Mouse (Mus musculus) stomach, embryonic 15.5 days (tissue): ENCODE measurements around the gene Was. TPM values are rescaled to one million over a fixed set of nuclear protein-coding genes. Genes with fewer than 3 reads are reported as not detected.
A peak's percentile ranks its signal among the peaks of the same experiment; 100 is the strongest.
"Not testable (repeated sequence)": the region's sequence is repeated elsewhere in the genome, so short reads cannot be mapped to it uniquely, and the experiment has no call there.

Experiments
- ATAC-seq: fragments of 200-750 bp; cut with Nextera tagmentation; 2 replicates; pipeline ENCODE4 v1.8.0; 2017; ENCODE audit warnings: low read depth, moderate number of reproducible peaks, moderate TSS enrichment; ENCODE audit not compliant: insufficient read depth, low FRiP score
- H3K27ac ChIP-seq: fragments of 300-500 bp; sonication (generic); 2 replicates; pipeline ENCODE4 v1.5.1; 2015; ENCODE audit warnings: mild to moderate bottlenecking, inconsistent platforms
- H3K27me3 ChIP-seq: fragments of 300-500 bp; sonication (generic); replicated peaks from 2 replicates; pipeline ENCODE4 v1.6.1; 2015; ENCODE audit warnings: inconsistent platforms
- H3K36me3 ChIP-seq: fragments of 300-500 bp; sonication (generic); 2 replicates; pipeline ENCODE4 v1.6.1; 2015; ENCODE audit warnings: inconsistent platforms
- H3K4me1 ChIP-seq: fragments of 300-500 bp; sonication (generic); 2 replicates; pipeline ENCODE4 v1.6.1; 2015; ENCODE audit warnings: inconsistent platforms
- H3K4me2 ChIP-seq: fragments of 300-500 bp; sonication (generic); 2 replicates; pipeline ENCODE4 v1.6.1; 2015; ENCODE audit warnings: mild to moderate bottlenecking, inconsistent platforms
- H3K4me3 ChIP-seq: fragments of 300-500 bp; sonication (generic); replicated peaks from 2 replicates; pipeline ENCODE4 v1.5.1; 2015; ENCODE audit warnings: inconsistent platforms
- H3K9ac ChIP-seq: fragments of 300-500 bp; sonication (generic); 2 replicates; pipeline ENCODE4 v1.6.1; 2015; ENCODE audit warnings: inconsistent platforms
- H3K9me3 ChIP-seq: fragments of 300-500 bp; sonication (generic); 2 replicates; pipeline ENCODE4 v1.6.1; 2016; ENCODE audit warnings: inconsistent platforms
- WGBS: fragments of 180-500 bp; shearing (Covaris S2); methylation state at CpG from one replicate; pipeline ENCODE4 v1.1.7; 2015; 5-methylcytosine and 5-hydroxymethylcytosine counted together
- polyA plus RNA-seq: library from polyadenylated mRNA; unstranded; fragments of >200 nt; fragmentation: Nextera tagmentation; extraction: Ambion mirVana; gene quantifications from 2 replicates; pipeline ENCODE4 v1.2.1, GENCODE M21; 2015

Gene Was
- polyA plus RNA-seq, 1 experiment from 2014 or later = 1.2 TPM

DNA sequence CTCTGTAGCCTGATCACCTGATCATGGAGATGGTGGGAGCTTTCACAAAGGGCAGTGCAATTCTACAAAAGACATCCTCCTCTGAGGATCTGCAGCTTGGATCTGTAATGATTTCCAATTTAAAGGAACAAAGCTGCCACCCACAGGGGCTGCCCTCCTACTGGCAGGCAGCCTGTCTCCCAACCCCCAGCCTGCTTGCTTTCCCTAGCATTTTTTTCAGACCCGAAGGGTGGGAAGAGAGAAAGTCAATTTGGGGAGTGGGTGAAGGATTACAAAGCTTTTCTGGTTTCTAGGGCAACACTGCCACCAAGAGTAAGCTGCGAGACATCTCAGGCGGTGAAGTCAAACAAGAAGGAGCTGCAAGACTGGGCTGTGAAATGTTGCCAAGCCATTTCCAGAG lies 10.7 kb upstream of the Was start:
- Histone ChIP-seq H3K4me1 (no peaks in the 10 kb centered on the region), H3K4me3 (no peak overlapping the region), H3K27me3 (no peaks in the 10 kb centered on the region), H3K27ac (no peak overlapping the region; the same call in 1 of the 2 replicates), H3K4me2 (no peak overlapping the region), H3K36me3 (no peaks in the 10 kb centered on the region), H3K9ac (no peak overlapping the region), H3K9me3 (no peaks in the 10 kb centered on the region)
- no peak for ATAC-seq
- WGBS = 26% methylated on average over 3 of the region's 3 CpGs

DNA sequence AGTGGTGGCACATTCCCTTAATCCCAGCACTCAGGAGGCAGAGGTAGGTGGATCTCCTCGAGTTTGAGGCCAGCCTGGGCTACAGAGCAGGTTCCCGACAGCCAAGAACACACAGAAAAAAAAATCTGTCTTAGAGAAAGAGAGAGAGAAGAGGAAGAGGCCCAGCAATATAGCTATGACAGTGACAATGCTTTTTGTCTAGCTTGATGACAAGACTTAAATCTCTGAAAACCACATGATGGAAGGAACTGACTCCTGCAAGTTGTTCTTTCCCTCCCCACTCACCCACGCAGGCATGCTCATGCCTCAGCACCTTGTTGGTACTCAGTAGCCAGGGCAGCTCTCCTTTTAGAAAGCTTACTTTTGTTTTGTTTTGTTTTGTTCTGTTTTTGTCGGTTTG lies 9.1 kb upstream of the Was start:
- H3K27me3 ChIP-seq = no peaks in the 10 kb centered on the region

DNA sequence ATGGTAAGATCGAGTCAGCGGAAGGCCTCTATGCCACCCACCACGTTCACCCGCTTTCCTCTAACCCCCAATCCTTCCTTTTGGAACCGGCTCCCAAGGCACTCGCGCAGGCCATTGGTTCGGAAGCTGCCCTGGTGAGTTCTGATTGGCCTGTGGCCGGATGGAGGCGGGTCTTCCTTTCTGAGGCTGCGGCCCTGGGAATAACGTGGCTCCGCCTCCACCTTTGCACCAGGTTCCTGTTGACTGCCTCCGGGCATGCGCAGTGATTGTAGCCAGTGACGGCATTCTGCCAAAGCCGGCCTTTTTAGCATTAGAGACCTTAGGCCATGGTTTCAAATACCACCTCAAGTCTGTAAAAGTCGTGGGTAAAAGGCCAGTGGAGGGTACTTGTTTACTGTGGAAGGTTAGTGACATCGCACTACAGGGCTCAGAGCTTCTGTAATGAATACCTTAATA lies 6.5 kb upstream of the Was start:
- peak; percentile 97 for ATAC-seq
- no peak overlapping the region for H3K9ac ChIP-seq
- H3K4me1 ChIP-seq = no peaks in the 10 kb centered on the region
- WGBS = 17% methylated on average over 19 of the region's 19 CpGs
- H3K4me2 ChIP-seq = peak overlapping the region; percentile 42
- H3K4me3 ChIP-seq = peak overlapping the region; percentile 21; the same call in 1 of the 2 replicates
- H3K27ac ChIP-seq = no peak overlapping the region
- H3K36me3 ChIP-seq = no peaks in the 10 kb centered on the region
- no peaks in the 10 kb centered on the region for H3K27me3 ChIP-seq
- H3K9me3 ChIP-seq = no peaks in the 10 kb centered on the region

More for the DNA sequence above, 9.1 kb upstream of the Was start:
- Histone ChIP-seq H3K4me3 (no peak overlapping the region), H3K9ac (no peak overlapping the region), H3K9me3 (no peaks in the 10 kb centered on the region), H3K36me3 (no peaks in the 10 kb centered on the region), H3K4me1 (no peaks in the 10 kb centered on the region), H3K4me2 (no peak overlapping the region), H3K27ac (no peak overlapping the region)
- ATAC-seq = no peak
- 43% methylated on average over 4 of the region's 4 CpGs for WGBS

DNA sequence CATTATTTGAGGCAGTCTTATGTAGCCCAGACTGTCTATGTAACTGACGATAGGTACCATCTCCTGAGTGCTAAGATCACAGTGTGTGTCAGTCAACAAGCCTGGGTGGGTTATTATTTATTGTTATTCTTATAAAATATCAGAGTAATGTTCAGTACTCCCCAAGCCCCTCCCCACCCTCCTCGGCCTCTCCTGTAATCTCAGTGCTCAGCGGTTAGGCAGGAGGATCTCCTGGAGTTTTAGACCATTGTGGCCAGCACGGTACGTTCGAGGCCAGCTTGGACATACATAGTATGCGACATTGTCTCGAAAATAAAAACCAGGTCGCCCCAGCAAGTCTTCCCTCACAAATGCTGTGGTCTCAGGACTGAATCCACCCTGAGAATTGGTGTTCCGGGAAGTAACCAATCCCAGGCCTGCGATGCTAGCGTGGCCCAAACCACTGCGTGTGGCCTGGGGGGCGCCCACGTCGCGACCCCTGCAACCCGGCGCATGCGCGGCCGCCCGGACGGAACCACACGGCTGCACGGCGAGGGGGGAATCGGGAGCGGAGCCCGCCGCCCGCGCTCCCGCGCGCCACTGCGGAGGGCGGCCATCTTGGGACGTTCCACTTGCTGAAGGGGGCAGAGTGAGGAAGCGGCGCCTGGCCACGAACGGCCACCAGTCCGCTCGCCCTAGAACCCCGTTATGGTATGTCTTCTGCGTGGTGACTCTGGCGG lies 5.9 kb upstream of the Was start:
- H3K27ac ChIP-seq, H3K9me3 ChIP-seq, H3K4me1 ChIP-seq, H3K9ac ChIP-seq, H3K27me3 ChIP-seq, H3K36me3 ChIP-seq: not testable (repeated sequence)
- peak overlapping the region; percentile 36; the same call in 1 of the 2 replicates for H3K4me2 ChIP-seq
- peak; percentile 91 for ATAC-seq
- WGBS = 13% methylated on average over 28 of the region's 48 CpGs
- peak overlapping the region; percentile 32 for H3K4me3 ChIP-seq

DNA sequence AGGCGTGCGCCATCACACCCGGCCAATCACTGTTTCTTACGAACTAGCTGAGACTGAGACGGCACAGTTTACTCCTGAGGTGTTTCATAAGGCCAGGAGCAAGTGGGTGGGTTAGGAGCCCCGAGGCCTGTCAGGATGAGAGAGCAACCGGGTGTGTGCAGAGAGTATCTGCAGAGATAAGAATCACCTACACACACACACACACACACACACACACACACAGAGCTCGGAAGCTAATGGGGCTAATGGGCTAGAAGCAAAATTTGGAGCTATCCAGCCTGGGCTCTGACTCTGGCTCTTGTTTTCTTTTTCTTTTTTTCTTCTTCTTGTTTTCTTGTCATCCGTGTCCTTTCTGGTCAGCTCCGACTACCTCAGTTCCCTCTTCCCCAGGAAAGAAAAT lies 5.2 kb upstream of the Was start:
- 70% methylated on average over 10 of the region's 10 CpGs for WGBS
- ATAC-seq = no peak
- Histone ChIP-seq H3K4me1 (no peaks in the 10 kb centered on the region), H3K9me3 (no peaks in the 10 kb centered on the region), H3K4me3 (0 out of 2 replicates have a peak overlapping the region, but pooled peaks have one; percentile 32), H3K9ac (no peak overlapping the region), H3K4me2 (peak overlapping the region; percentile 36), H3K27me3 (no peaks in the 10 kb centered on the region), H3K27ac (no peak overlapping the region), H3K36me3 (no peaks in the 10 kb centered on the region)

DNA sequence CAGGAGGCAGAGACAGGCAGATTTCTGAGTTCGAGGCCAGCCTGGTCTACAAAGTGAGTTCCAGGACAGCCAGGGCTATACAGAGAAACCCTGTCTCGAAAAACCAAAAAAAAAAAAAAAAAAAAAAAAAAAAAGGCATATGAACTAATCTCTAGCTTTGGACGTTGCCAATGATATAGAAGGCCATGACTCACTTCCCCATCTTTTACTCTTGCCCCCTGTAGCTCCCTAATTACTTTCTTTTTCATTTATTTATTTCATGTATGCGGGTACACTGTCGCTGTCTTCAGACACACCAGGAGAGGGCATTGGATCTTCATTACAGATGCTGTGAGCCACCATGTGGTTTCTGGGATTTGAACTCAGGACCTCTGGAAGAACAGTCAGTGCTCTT lies 653 bp upstream of the Was start:
- H3K9me3 ChIP-seq, H3K27me3 ChIP-seq, ATAC-seq, H3K4me3 ChIP-seq, H3K9ac ChIP-seq, H3K4me2 ChIP-seq, H3K36me3 ChIP-seq, H3K27ac ChIP-seq, H3K4me1 ChIP-seq: not testable (repeated sequence)
- WGBS = 78% methylated on average over 4 of the region's 5 CpGs

DNA sequence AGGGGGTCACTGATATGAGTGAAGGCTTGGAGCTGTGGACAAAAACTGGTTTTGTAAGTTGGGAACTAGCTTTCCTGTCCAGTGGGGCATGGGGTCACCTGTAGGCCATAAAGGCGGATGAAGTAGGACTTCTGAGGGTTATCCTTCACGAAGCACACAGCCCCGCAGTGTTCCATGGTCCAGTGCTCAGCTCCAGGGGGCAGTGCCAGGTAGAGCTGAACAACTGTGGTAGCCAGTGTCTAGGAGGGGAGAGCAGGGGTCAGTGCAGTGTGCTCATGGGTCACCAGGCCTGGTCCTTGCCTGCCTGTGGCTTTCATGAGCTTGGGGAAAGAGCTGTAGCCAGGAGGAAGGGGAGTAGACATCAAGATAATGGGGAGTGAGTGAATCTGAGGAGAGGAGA lies 552 bp downstream of the Was start:
- Histone ChIP-seq H3K9me3 (no peaks in the 10 kb centered on the region), H3K4me2 (no peak overlapping the region), H3K36me3 (no peaks in the 10 kb centered on the region), H3K27ac (no peak overlapping the region), H3K27me3 (no peaks in the 10 kb centered on the region), H3K9ac (no peak overlapping the region), H3K4me1 (no peaks in the 10 kb centered on the region), H3K4me3 (no peak overlapping the region)
- WGBS = 77% methylated on average over 3 of the region's 3 CpGs
- no peak for ATAC-seq

DNA sequence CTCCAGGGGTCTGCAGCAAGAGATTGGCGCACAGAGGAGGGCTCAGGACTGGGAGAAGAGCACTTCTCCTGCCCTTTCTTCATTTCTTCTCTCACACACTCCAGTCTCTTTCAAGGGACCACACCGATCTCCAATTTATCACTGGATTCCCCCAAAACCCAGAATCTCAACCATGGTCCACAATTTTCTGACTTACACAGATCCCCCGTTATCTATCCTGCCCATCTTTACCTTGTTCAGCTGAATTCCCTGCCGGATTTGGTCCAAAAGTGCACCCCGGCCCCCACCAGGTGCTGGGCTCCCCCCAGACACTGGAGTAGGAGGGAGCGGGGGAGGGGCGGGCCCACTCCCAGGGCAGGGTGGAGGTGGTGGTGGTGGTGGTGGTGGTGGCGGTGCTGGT lies 4.7 kb downstream of the Was start:
- no peak overlapping the region for H3K4me3 ChIP-seq
- 80% methylated on average over 8 of the region's 8 CpGs for WGBS
- no peaks in the 10 kb centered on the region for H3K4me1 ChIP-seq
- no peak overlapping the region for H3K27ac ChIP-seq
- H3K9me3 ChIP-seq = no peaks in the 10 kb centered on the region
- no peaks in the 10 kb centered on the region for H3K27me3 ChIP-seq
- H3K4me2 ChIP-seq = no peak overlapping the region
- no peak for ATAC-seq
- H3K9ac ChIP-seq = no peak overlapping the region
- no peaks in the 10 kb centered on the region for H3K36me3 ChIP-seq

DNA sequence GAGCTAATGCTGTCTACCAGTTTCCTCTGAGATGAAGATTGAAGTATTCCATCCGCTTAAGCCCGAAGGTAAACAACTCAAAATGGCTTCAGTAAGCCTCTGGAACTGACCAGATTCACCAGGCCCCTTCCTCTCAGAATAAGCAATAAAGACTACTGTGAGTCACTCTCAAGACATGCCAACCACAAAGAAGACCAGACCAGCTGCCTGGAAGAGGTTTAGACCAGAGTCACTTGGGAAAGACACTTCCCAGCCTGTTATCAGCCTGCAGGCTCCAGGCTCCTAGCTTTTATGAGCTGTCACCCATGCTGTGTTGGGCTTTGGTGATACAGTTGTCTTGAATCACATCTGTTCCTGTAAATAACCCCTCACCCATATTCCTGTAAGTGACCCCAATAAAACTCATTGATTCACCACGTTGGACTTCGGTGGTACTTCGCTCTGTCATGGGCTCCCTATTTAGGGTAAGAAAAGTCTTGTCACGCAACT lies 5.5 kb downstream of the Was start:
- Histone ChIP-seq H3K36me3 (no peaks in the 10 kb centered on the region), H3K4me3 (no peak overlapping the region), H3K4me2 (no peak overlapping the region), H3K27me3 (no peaks in the 10 kb centered on the region), H3K9me3 (no peaks in the 10 kb centered on the region), H3K4me1 (no peaks in the 10 kb centered on the region), H3K27ac (no peak overlapping the region), H3K9ac (no peak overlapping the region)
- WGBS = 88% methylated on average over 6 of the region's 6 CpGs
- ATAC-seq = no peak

DNA sequence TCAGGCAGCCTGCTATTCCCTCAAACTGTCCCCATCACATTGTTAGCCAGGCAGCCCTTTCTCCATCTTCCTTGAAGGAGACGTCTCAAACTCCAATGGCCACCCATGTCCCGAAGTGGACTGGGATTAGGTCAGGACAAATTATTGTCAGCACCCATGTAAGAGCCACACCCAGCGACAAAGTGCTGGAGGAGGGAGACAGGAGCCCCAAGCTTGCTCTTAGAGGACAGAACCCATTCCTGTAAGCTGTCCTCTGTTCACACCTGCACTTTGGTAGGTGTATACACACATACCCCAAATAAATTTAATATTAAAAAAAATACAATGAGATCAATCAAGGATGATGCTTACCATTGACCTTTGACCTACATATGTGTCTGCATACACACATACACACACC lies 15.2 kb downstream of the Was start:
- peak overlapping the region; percentile 49 for H3K4me2 ChIP-seq
- H3K4me3 ChIP-seq = peak overlapping the region; percentile 57
- no peak overlapping the region for H3K9ac ChIP-seq
- no peaks in the 10 kb centered on the region for H3K27me3 ChIP-seq
- H3K27ac ChIP-seq = no peak overlapping the region
- H3K36me3 ChIP-seq = no peaks in the 10 kb centered on the region
- H3K9me3 ChIP-seq = no peaks in the 10 kb centered on the region
- H3K4me1 ChIP-seq = no peaks in the 10 kb centered on the region
- 0 out of 2 replicates have a peak, but pooled peaks have one; percentile 8 for ATAC-seq
- 37% methylated on average over 3 of the region's 3 CpGs for WGBS

DNA sequence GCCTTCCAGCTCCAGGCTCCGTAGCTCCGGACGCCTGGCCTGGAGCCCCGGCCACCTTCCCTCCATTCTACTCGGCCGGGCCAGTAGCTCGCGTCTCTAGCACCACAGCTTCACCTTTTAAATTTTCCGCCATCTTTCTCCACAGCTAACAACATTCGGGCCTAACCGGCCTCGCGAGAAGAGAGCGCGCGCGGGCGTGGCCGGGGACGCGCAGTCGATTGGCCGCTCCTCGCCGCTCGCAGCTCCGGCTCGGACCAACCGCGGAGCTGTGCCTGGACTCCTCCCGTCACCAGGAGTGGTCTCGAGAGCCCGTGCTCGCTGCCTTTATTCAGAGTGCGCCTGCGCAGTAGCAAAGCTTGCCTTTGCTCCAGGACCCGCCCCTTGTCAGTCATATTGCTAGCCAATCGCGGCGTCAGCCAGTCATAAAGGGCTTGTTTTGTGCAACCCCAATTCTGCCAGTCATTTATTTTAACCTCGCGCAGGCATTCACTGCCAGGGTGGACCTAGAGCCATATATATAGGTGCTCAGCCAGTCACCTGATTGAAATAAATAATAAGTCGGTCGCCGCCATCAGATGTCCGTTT lies 15.8 kb downstream of the Was start, which contains the start of gene Suv39h1:
TSS of gene Suv39h1 (minus strand) at position 331 of the 585 bp plus-strand sequence.
- Histone ChIP-seq H3K9me3 (no peaks in the 10 kb centered on the region), H3K4me1 (no peaks in the 10 kb centered on the region), H3K9ac (peak within 1 kb of the TSS; percentile 37), H3K4me3 (peak within 1 kb of the TSS; percentile 57), H3K36me3 (no peaks in the 10 kb centered on the region), H3K4me2 (peak within 1 kb of the TSS; percentile 50), H3K27ac (peak within 1 kb of the TSS; percentile 90), H3K27me3 (no peaks in the 10 kb centered on the region)
- WGBS = 16% methylated on average over 46 of the region's 46 CpGs
- ATAC-seq = peak; percentile 99

DNA sequence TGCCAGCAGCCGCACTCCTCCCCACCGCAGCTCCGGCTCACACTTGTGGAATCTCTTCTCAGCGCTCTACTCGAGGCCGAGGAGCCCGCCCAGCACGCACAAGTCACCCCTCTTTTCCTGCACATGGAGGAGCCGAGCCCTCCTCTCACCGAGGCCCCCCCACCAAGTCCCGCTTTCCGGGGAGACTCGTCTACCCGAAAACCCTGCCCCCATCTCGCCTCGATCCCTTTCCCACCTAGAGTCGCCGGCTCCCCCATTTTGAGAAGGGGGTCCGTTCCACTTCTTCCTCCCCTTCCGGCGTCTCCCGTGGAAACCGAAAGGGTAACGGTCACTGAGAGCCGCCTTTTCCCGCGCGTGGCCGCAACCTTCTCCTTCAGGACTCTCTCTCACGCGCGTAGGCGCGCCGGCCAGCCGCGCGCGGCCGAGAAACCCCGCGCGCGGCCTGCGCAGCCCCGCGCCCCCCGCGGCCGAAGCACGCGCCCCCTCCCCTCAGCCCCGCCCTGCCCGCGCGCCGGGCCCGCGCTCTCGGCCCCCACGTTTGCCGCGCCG lies 16.3 kb downstream of the Was start:
- ATAC-seq = no peak; the same call in none of the 2 replicates
- WGBS = 23% methylated on average over 48 of the region's 64 CpGs
- Histone ChIP-seq H3K4me2 (peak overlapping the region; percentile 50), H3K36me3 (no peaks in the 10 kb centered on the region), H3K9ac (peak overlapping the region; percentile 37), H3K27me3 (no peaks in the 10 kb centered on the region), H3K9me3 (no peaks in the 10 kb centered on the region), H3K27ac (peak overlapping the region; percentile 90), H3K4me1 (no peaks in the 10 kb centered on the region), H3K4me3 (peak overlapping the region; percentile 57)
